Mouse (Mus musculus) intestine, postnatal 0 days (tissue): ENCODE data around the gene Hist1h2bc. TPM values are rescaled to one million over a fixed set of nuclear protein-coding genes. Genes with fewer than 3 reads are reported as not detected.

Experiments
- ATAC-seq: fragments of 200-750 bp; cut with Nextera tagmentation; 2 replicates; pipeline ENCODE4 v1.8.0; 2017; ENCODE audit warnings: mild to moderate bottlenecking, moderate TSS enrichment, moderate library complexity
- H3K27ac ChIP-seq: fragments of 300-500 bp; sonication (generic); 2 replicates; pipeline ENCODE4 v1.5.1; 2014; ENCODE audit warnings: mild to moderate bottlenecking, low read depth, low read length, moderate library complexity
- H3K27me3 ChIP-seq: fragments of 300-500 bp; sonication (generic); replicated peaks from 2 replicates; pipeline ENCODE4 v1.6.1; 2014; ENCODE audit warnings: low read length, mixed read lengths; ENCODE audit not compliant: control insufficient read depth, insufficient read depth
- H3K36me3 ChIP-seq: fragments of 300-500 bp; sonication (generic); 2 replicates; pipeline ENCODE4 v1.6.1; 2014; ENCODE audit warnings: mild to moderate bottlenecking, moderate library complexity; ENCODE audit not compliant: control insufficient read depth, insufficient read depth
- H3K4me1 ChIP-seq: fragments of 300-500 bp; sonication (generic); replicated peaks from 2 replicates; pipeline ENCODE4 v1.6.1; 2014; ENCODE audit warnings: antibody characterized with exemption, low read length, mixed read lengths; ENCODE audit not compliant: control insufficient read depth, insufficient read depth
- H3K4me2 ChIP-seq: fragments of 300-500 bp; sonication (generic); replicated peaks from 2 replicates; pipeline ENCODE4 v1.6.1; 2014; ENCODE audit warnings: low read depth, mild to moderate bottlenecking, moderate library complexity
- H3K4me3 ChIP-seq: fragments of 300-500 bp; sonication (generic); 2 replicates; pipeline ENCODE4 v1.5.1; 2014; ENCODE audit warnings: low read depth, low read length
- H3K9ac ChIP-seq: fragments of 300-500 bp; sonication (generic); 2 replicates; pipeline ENCODE4 v1.6.1; 2014; ENCODE audit warnings: mild to moderate bottlenecking, low read depth, low read length
- H3K9me3 ChIP-seq: fragments of 300-500 bp; sonication (generic); 2 replicates; pipeline ENCODE4 v1.6.1; 2016; ENCODE audit warnings: mixed run types; ENCODE audit not compliant: control insufficient read depth
- CTCF ChIP-seq: sonication (generic); IDR thresholded peaks from 2 replicates; pipeline ENCODE4 v1.5.1; 2016; ENCODE audit warnings: low read depth, mild to moderate bottlenecking, control low read depth, antibody characterized with exemption, moderate library complexity
- WGBS: fragments of 180-500 bp; shearing (Covaris S2); extraction: QIAGEN DNeasy Blood & Tissue Kit; methylation state at CpG from one replicate; pipeline ENCODE4 v1.1.7; 2014; 5-methylcytosine and 5-hydroxymethylcytosine counted together
- polyA plus RNA-seq: library from polyadenylated mRNA; unstranded; fragments of >200 nt; fragmentation: Nextera tagmentation; extraction: Ambion mirVana; gene quantifications from 2 replicates; pipeline ENCODE4 v1.2.1, GENCODE M21; 2015

Gene Hist1h2bc
- polyA plus RNA-seq, 1 experiment from 2014 or later = 211 TPM

DNA sequence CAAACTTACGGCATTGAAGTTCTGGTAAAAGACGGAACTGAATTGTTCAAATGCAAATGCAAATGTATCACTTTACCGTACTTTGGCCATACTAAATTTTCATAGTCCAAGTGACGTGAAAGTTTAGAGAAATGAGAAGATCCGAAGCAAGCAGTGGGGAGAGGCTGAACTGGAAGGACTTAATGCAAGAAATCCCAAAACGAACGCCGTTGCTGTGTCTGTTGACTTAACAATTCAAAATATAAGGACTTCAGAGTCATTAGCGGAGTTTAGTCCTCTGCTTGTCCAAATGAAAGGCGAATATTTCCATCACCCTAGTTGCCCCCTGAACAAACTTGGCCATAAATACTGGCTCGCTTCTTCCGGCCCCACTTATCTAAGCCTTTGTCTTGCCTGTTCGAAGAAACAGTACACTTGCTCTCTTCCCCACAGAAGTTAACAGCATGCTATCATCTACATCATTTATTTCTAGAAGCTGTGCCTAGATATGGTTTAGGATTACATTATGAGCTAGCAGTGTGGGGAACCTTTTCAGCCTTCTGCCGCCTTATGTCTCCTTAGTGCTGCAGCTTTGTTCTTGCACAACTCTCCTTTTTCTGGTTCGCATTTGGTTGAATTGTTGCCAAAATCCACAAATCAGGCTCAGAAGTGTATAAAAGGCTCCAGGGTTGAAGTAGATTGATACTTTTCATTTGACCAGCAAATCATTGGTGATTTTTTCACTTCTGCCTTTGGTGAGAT lies 1.3 kb downstream of the Hist1h2bc start:
- Histone ChIP-seq H3K4me2 (peak overlapping the region; percentile 61), H3K4me1 (0 out of 2 replicates have a peak, but pooled peaks cover 3% of the 10 kb centered on the region), H3K4me3 (peak overlapping the region; percentile 48), H3K9ac (peak overlapping the region; percentile 60), H3K36me3 (no peaks in the 10 kb centered on the region), H3K27me3 (no peaks in the 10 kb centered on the region), H3K9me3 (no peaks in the 10 kb centered on the region), H3K27ac (peak overlapping the region; percentile 95)
- under 1% methylated on average over 15 of the region's 15 CpGs for WGBS
- ATAC-seq = no peak
- no peak for TF ChIP-seq CTCF

DNA sequence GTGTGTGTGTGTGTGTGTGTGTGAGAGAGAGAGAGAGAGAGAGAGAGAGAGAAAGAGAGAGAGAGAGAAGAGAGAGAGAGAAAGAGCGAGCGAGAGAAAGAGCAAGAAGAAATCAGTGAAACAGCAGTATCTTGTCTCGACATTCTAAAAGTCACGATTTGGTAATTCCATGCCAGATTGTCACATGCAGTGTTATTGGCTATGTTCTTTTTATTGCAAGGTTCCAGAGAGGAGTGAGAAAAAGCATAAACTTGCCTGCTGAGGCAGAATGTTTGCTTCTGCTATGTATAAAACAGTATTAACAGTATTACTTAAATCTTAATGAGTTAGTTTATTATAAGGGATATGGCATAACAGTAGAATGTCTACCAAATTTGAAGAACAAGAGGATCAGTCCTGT lies 2.0 kb downstream of the Hist1h2bc start:
- Histone ChIP-seq H3K4me3 (peak overlapping the region; percentile 48), H3K36me3 (no peaks in the 10 kb centered on the region), H3K27ac (peak overlapping the region; percentile 95; the same call in 1 of the 2 replicates), H3K4me1 (0 out of 2 replicates have a peak, but pooled peaks cover 3% of the 10 kb centered on the region), H3K9me3 (no peaks in the 10 kb centered on the region), H3K9ac (peak overlapping the region; percentile 60), H3K27me3 (no peaks in the 10 kb centered on the region), H3K4me2 (peak overlapping the region; percentile 61)
- 8% methylated on average over 4 of the region's 4 CpGs for WGBS
- ATAC-seq = no peak
- TF ChIP-seq CTCF = no peak

DNA sequence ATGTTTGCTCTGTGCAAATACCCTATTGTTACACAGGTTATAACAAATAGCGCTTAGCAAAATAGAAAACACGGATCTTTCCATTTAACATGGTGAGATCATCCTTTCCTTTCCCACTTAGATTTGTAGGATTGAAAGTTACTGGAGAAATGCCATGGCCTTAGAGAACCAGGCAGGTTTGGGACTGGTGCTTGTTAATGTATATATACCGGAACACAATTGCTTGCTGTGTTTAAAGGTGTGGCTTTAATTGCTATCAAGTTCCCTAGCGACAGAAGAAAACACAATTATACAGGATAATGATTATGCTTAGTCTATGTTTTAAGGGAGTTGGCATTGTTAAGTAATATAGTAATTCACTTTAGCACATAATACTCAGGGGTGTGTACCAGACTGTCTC lies 3.2 kb downstream of the Hist1h2bc start:
- ATAC-seq = peak; percentile 52
- H3K4me2 ChIP-seq = peak overlapping the region; percentile 51
- 42% methylated on average over 4 of the region's 4 CpGs for WGBS

GRCm38 (mm10) chr13:23687907-23688306 lies 3.9 kb downstream of the Hist1h2bc start:
- Histone ChIP-seq H3K27ac (peak overlapping the region; percentile 54), H3K4me1 (0 out of 2 replicates have a peak, but pooled peaks cover 3% of the 10 kb centered on the region), H3K4me3 (peak overlapping the region; percentile 14; the same call in 1 of the 2 replicates), H3K9me3 (no peaks in the 10 kb centered on the region), H3K27me3 (no peaks in the 10 kb centered on the region), H3K9ac (no peak overlapping the region), H3K36me3 (no peaks in the 10 kb centered on the region), H3K4me2 (peak overlapping the region; percentile 51)
- WGBS = 57% methylated on average over 7 of the region's 7 CpGs
- 0 out of 2 replicates have a peak, but pooled peaks have one; percentile 6 for ATAC-seq
- no peak for TF ChIP-seq CTCF

More for the DNA sequence above, 3.2 kb downstream of the Hist1h2bc start:
- H3K4me1 ChIP-seq = 0 out of 2 replicates have a peak, but pooled peaks cover 3% of the 10 kb centered on the region
- H3K4me3 ChIP-seq = peak overlapping the region; percentile 14; the same call in 1 of the 2 replicates
- no peak overlapping the region for H3K9ac ChIP-seq
- no peaks in the 10 kb centered on the region for H3K9me3 ChIP-seq
- TF ChIP-seq CTCF = no peak
- H3K27ac ChIP-seq = peak overlapping the region; percentile 54
- no peaks in the 10 kb centered on the region for H3K36me3 ChIP-seq
- no peaks in the 10 kb centered on the region for H3K27me3 ChIP-seq

GRCm38 (mm10) chr13:23688956-23689355 lies 5.0 kb downstream of the Hist1h2bc start:
- no peak for TF ChIP-seq CTCF
- Histone ChIP-seq H3K27ac (no peak overlapping the region), H3K9ac (no peak overlapping the region), H3K36me3 (no peaks in the 10 kb centered on the region), H3K27me3 (no peaks in the 10 kb centered on the region), H3K4me1 (0 out of 2 replicates have a peak, but pooled peaks cover 3% of the 10 kb centered on the region), H3K4me3 (no peak overlapping the region), H3K9me3 (no peaks in the 10 kb centered on the region), H3K4me2 (no peak overlapping the region)
- no peak for ATAC-seq
- WGBS = 94% methylated on average over 2 of the region's 2 CpGs

GRCm38 (mm10) chr13:23689459-23689858 lies 5.5 kb downstream of the Hist1h2bc start:
- no peak for TF ChIP-seq CTCF
- no peak for ATAC-seq
- H3K4me2 ChIP-seq = no peak overlapping the region
- H3K36me3 ChIP-seq = no peaks in the 10 kb centered on the region
- H3K4me3 ChIP-seq = no peak overlapping the region
- no peaks in the 10 kb centered on the region for H3K27me3 ChIP-seq
- no peaks in the 10 kb centered on the region for H3K9me3 ChIP-seq
- WGBS = 54% methylated on average over 2 of the region's 2 CpGs
- 0 out of 2 replicates have a peak, but pooled peaks cover 3% of the 10 kb centered on the region for H3K4me1 ChIP-seq
- no peak overlapping the region for H3K27ac ChIP-seq
- no peak overlapping the region for H3K9ac ChIP-seq
